Mouse (Mus musculus) c-Kit-positive CD71-positive TER-119-positive erythroid progenitor cells, embryonic 14.5 days (primary cell): ENCODE results near the gene Lancl2.

ENCODE experiments used
- DNase-seq: peaks from one replicate; pipeline ENCODE4 v3.0.0-alpha.2; 2013; ENCODE audit warnings: low spot score

The Lancl2 gene

GRCm38 (mm10) chr6:57767112-57767868 is 65.0 kb downstream of the Lancl2 start:
- DNase-seq: peak; percentile 84

GRCm38 (mm10) chr6:57768948-57769525 is 66.7 kb downstream of the Lancl2 start:
- DNase-seq: no peak

- no peak for DNase-seq
Observed at GRCm38 (mm10) chr6:57770467-57771190, 68.3 kb downstream of the Lancl2 start.

GRCm38 (mm10) chr6:57773792-57774191 is 71.5 kb downstream of the Lancl2 start:
- no peak for DNase-seq

- DNase-seq: no peak
Observed at GRCm38 (mm10) chr6:57780359-57780758, 78.0 kb downstream of the Lancl2 start.

- no peak for DNase-seq
Observed at GRCm38 (mm10) chr6:57782658-57783057, 80.3 kb downstream of the Lancl2 start.

GRCm38 (mm10) chr6:57784251-57784650 is 81.9 kb downstream of the Lancl2 start:
- DNase-seq: no peak

GRCm38 (mm10) chr6:57787376-57787775 is 85.0 kb downstream of the Lancl2 start:
- DNase-seq: no peak
